Mouse (Mus musculus): Measurements from ENCODE around the gene Gdpgp1. TPM values are rescaled to one million over a fixed set of nuclear protein-coding genes. Genes with fewer than 3 reads are reported as not detected.

The Gdpgp1 gene
- polyA plus RNA-seq, 1 experiment from 2014 or later = 2.9 TPM

DNA sequence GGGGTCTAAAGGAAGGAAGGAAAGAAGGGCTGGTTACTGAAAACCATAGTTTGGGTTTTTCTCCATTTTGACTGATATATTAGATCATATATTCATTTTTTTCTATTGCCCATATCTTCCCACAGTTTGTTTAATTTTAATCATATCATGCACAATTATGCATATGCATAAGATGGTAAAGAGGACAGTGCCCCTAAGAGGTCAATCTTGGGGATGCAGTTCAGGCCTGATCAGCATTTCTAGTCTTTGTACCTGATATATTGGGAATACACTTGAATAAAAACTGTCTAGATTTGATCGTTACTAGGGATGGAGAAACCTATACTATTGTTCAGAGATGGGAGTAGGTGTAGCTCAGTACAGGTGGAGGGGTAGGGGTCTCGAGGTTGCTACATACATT is 48.3 kb downstream of the Gdpgp1 start:
- ATAC-seq (ENCODE audit: low FRiP score, low TSS enrichment) (no peak), DNase-seq (ENCODE audit: low spot score) (no peak)
- Histone ChIP-seq H3K4me2 (replicated peaks; ENCODE audit: low read depth) (no peak overlapping the region), H3K4me3 (ENCODE audit: low read depth, low read length) (no peak overlapping the region), H3K9me3 (ENCODE audit: control insufficient read depth, low read length) (no peaks in the 10 kb centered on the region), H3K36me3 (ENCODE audit: control insufficient read depth, insufficient read depth, low read length) (peaks cover 28% of the 10 kb centered on the region), H3K27ac (replicated peaks) (no peak overlapping the region), H3K4me1 (replicated peaks; ENCODE audit: control insufficient read depth, insufficient read depth) (no peaks in the 10 kb centered on the region), H3K27me3 (ENCODE audit: control insufficient read depth, insufficient read depth, low read length) (no peaks in the 10 kb centered on the region), H3K9ac (ENCODE audit: low read length) (no peak overlapping the region)
- 80% methylated on average over 2 of the region's 2 CpGs for WGBS
- TF ChIP-seq EP300 (optimal IDR thresholded peaks at IDR 0.05) (no peak), CTCF (IDR thresholded peaks at IDR 0.05; ENCODE audit: low read depth) (peak; percentile 47)

DNA sequence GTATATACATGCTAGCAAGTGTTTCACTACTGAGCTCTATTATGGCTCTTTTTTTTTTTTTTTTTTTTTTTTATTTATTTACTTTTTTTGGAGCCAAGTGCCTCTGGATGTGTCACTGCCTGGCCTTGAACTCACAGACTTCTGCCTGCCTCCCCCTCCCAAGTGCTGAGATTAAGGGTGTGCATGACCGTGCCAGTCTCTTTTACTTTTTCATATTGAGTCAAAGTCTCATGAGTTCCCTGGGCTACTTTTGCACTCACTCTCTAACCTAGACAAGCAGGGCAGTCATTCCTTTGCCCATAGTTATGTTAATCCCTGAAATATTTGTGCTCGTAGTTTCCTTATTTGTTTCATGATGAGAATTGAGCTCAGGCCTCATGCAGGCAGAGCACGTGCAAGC is 49.0 kb downstream of the Gdpgp1 start:
- Histone ChIP-seq H3K27me3 (ENCODE audit: control insufficient read depth, insufficient read depth, low read length) (no peaks in the 10 kb centered on the region), H3K36me3 (ENCODE audit: control insufficient read depth, insufficient read depth, low read length) (peaks cover 28% of the 10 kb centered on the region), H3K4me3 (ENCODE audit: low read depth, low read length) (no peak overlapping the region), H3K9ac (ENCODE audit: low read length) (no peak overlapping the region), H3K9me3 (ENCODE audit: control insufficient read depth, low read length) (no peaks in the 10 kb centered on the region), H3K4me1 (replicated peaks; ENCODE audit: control insufficient read depth, insufficient read depth) (no peaks in the 10 kb centered on the region), H3K27ac (replicated peaks) (no peak overlapping the region), H3K4me2 (replicated peaks; ENCODE audit: low read depth) (no peak overlapping the region)
- DNase-seq (ENCODE audit: low spot score) = no peak
- no peak for TF ChIP-seq EP300 (optimal IDR thresholded peaks at IDR 0.05)
- TF ChIP-seq CTCF (IDR thresholded peaks at IDR 0.05; ENCODE audit: low read depth) = no peak
- 71% methylated on average over 3 of the region's 3 CpGs for WGBS
- ATAC-seq (ENCODE audit: low FRiP score, low TSS enrichment) = no peak

DNA sequence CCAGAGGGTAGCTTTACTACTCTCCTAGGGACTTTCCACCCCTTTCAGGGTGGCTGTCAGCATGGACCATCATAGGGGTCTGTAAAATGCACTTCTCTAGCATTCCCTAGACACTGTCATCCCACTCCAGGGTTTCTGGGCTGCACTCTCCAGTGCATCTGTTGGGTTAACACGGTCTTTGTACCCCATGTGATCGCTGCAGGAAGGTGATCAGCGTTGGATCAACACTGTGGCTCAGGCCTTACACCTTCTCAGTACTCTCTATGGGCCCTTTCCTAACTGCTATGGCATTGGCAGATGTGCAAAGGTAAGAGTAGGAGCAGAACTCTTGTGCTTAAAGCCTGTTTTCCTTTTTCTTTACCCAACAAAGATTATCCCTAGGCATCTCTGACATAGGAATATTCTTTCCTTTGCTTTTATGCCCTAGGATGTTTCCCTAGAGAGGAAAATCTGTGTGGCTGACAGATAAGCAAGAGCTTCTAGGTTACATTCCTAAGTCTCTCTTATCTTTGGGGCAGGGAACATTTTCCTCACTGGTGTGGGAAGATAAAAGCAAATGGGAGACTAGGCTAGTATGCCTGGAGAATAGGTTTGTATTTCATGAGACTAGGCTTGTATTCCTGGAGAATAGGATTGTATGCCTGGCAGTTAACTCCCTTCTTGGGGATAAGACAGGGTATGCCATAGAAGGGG is 50.7 kb downstream of the Gdpgp1 start:
- DNase-seq (ENCODE audit: low spot score) = no peak
- no peak overlapping the region for H3K27ac ChIP-seq (replicated peaks)
- H3K4me1 ChIP-seq (replicated peaks; ENCODE audit: control insufficient read depth, insufficient read depth) = no peaks in the 10 kb centered on the region
- H3K4me2 ChIP-seq (replicated peaks; ENCODE audit: low read depth) = no peak overlapping the region
- H3K36me3 ChIP-seq (ENCODE audit: control insufficient read depth, insufficient read depth, low read length) = peaks cover 35% of the 10 kb centered on the region
- TF ChIP-seq EP300 (optimal IDR thresholded peaks at IDR 0.05) = no peak
- no peak for TF ChIP-seq CTCF (IDR thresholded peaks at IDR 0.05; ENCODE audit: low read depth)
- no peak overlapping the region for H3K9ac ChIP-seq (ENCODE audit: low read length)
- WGBS = 83% methylated on average over 3 of the region's 3 CpGs
- H3K27me3 ChIP-seq (ENCODE audit: control insufficient read depth, insufficient read depth, low read length) = no peaks in the 10 kb centered on the region
- H3K9me3 ChIP-seq (ENCODE audit: control insufficient read depth, low read length) = no peaks in the 10 kb centered on the region
- no peak for ATAC-seq (ENCODE audit: low FRiP score, low TSS enrichment)
- no peak overlapping the region for H3K4me3 ChIP-seq (ENCODE audit: low read depth, low read length)

DNA sequence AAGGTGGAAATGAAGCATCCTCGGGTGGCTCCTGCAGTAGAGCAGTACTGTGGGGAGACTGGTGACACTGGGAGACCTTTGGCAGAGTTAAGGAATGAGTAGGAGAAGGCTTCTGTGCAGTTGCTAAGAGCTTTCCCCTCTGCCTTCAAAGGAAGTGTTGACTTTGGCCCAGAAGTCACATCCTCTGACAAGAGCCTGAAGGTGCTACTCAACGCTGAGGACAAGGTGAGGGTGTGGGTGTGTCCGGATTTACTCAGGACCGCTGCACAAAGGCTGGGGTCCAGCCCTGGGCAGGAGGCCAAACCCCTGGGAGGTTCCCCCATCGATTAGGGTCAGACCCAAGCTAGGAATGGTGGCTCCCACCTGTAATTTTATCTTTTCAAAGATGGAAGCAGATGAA is 51.7 kb downstream of the Gdpgp1 start:
- no peak for ATAC-seq (ENCODE audit: low FRiP score, low TSS enrichment)
- no peak overlapping the region for H3K9ac ChIP-seq (ENCODE audit: low read length)
- 73% methylated on average over 5 of the region's 5 CpGs for WGBS
- H3K27me3 ChIP-seq (ENCODE audit: control insufficient read depth, insufficient read depth, low read length) = no peaks in the 10 kb centered on the region
- H3K36me3 ChIP-seq (ENCODE audit: control insufficient read depth, insufficient read depth, low read length) = peaks cover 35% of the 10 kb centered on the region
- H3K4me2 ChIP-seq (replicated peaks; ENCODE audit: low read depth) = no peak overlapping the region
- H3K9me3 ChIP-seq (ENCODE audit: control insufficient read depth, low read length) = no peaks in the 10 kb centered on the region
- DNase-seq (ENCODE audit: low spot score) = no peak
- TF ChIP-seq CTCF (IDR thresholded peaks at IDR 0.05; ENCODE audit: low read depth) (no peak), EP300 (optimal IDR thresholded peaks at IDR 0.05) (no peak)
- H3K4me1 ChIP-seq (replicated peaks; ENCODE audit: control insufficient read depth, insufficient read depth) = no peaks in the 10 kb centered on the region
- H3K4me3 ChIP-seq (ENCODE audit: low read depth, low read length) = no peak overlapping the region
- no peak overlapping the region for H3K27ac ChIP-seq (replicated peaks)

DNA sequence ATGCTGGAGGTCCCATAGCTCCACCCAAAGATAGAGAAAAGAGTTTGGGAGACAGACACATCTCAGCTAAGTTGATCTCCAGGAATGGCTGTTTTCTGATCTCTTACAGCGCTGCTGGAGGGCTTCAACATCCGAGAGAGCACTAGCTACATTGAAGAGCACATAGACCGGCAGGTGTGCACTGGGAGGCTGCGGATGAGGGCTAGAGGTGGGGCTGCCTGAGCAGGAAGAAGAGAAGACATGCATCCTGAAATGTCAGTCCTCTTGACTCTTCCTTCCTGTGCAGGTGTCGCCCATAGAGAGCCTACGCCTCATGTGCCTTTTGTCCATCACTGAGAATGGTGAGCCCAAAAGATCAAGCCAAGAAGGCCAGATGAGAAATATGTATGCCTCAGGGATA is 53.1 kb downstream of the Gdpgp1 start:
- H3K9ac ChIP-seq (ENCODE audit: low read length) = no peak overlapping the region
- no peaks in the 10 kb centered on the region for H3K27me3 ChIP-seq (ENCODE audit: control insufficient read depth, insufficient read depth, low read length)
- no peak overlapping the region for H3K27ac ChIP-seq (replicated peaks)
- H3K4me2 ChIP-seq (replicated peaks; ENCODE audit: low read depth) = no peak overlapping the region
- 93% methylated on average over 6 of the region's 6 CpGs for WGBS
- H3K9me3 ChIP-seq (ENCODE audit: control insufficient read depth, low read length) = no peaks in the 10 kb centered on the region
- H3K36me3 ChIP-seq (ENCODE audit: control insufficient read depth, insufficient read depth, low read length) = peaks cover 34% of the 10 kb centered on the region
- no peak for ATAC-seq (ENCODE audit: low FRiP score, low TSS enrichment)
- DNase-seq (ENCODE audit: low spot score) = no peak
- no peaks in the 10 kb centered on the region for H3K4me1 ChIP-seq (replicated peaks; ENCODE audit: control insufficient read depth, insufficient read depth)
- H3K4me3 ChIP-seq (ENCODE audit: low read depth, low read length) = no peak overlapping the region
- TF ChIP-seq CTCF (IDR thresholded peaks at IDR 0.05; ENCODE audit: low read depth) = no peak
- TF ChIP-seq EP300 (optimal IDR thresholded peaks at IDR 0.05) = no peak

DNA sequence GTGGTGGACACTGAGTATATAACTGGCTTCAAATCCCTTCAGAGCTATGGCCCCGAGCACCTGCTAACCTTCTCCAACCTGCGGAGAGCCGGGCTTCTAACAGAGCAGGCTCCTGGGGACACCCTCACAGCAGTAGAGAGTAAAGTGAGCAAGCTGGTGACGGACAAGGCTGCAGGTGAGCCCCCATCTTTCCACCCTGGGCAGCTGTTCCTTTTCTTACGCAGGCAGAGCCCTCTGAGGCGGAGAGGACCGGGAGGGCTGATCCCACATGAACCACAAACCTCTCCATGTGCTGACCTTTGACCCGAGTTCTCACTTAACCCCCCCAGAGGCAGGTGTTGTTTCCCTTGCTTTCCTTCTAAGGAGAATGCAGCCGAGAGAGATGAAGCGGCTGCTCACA is 55.1 kb downstream of the Gdpgp1 start:
- DNase-seq (ENCODE audit: low spot score) (no peak), ATAC-seq (ENCODE audit: low FRiP score, low TSS enrichment) (no peak)
- WGBS = 85% methylated on average over 10 of the region's 10 CpGs
- Histone ChIP-seq H3K4me2 (replicated peaks; ENCODE audit: low read depth) (no peak overlapping the region), H3K9me3 (ENCODE audit: control insufficient read depth, low read length) (no peaks in the 10 kb centered on the region), H3K4me3 (ENCODE audit: low read depth, low read length) (no peak overlapping the region), H3K36me3 (ENCODE audit: control insufficient read depth, insufficient read depth, low read length) (peaks cover 34% of the 10 kb centered on the region), H3K27ac (replicated peaks) (no peak overlapping the region), H3K27me3 (ENCODE audit: control insufficient read depth, insufficient read depth, low read length) (no peaks in the 10 kb centered on the region), H3K4me1 (replicated peaks; ENCODE audit: control insufficient read depth, insufficient read depth) (no peaks in the 10 kb centered on the region), H3K9ac (ENCODE audit: low read length) (no peak overlapping the region)
- TF ChIP-seq EP300 (optimal IDR thresholded peaks at IDR 0.05) (no peak), CTCF (IDR thresholded peaks at IDR 0.05; ENCODE audit: low read depth) (no peak)

Other genes with a start within 250 kb of the Gdpgp1 start
- gene Zfp710, start 208.1 kb upstream of the Gdpgp1 start, polyA plus RNA-seq (2015; fragmentation: Nextera tagmentation; extraction: Ambion mirVana) = 10.3 and 12.0 TPM in 2 replicates
- 288 TPM in 2 replicates for gene Idh2, start 117.5 kb upstream of the Gdpgp1 start, polyA plus RNA-seq (2015; fragmentation: Nextera tagmentation; extraction: Ambion mirVana)
- gene Sema4b, start 46.0 kb upstream of the Gdpgp1 start, polyA plus RNA-seq (2015; fragmentation: Nextera tagmentation; extraction: Ambion mirVana) = 19.4 and 19.9 TPM in 2 replicates
- 187 and 189 TPM in 2 replicates for gene Cib1, start 52 bp upstream of the Gdpgp1 start, polyA plus RNA-seq (2015; fragmentation: Nextera tagmentation; extraction: Ambion mirVana)
- 1.2 TPM in 2 replicates for gene Ttll13, start 13.5 kb downstream of the Gdpgp1 start, polyA plus RNA-seq (2015; fragmentation: Nextera tagmentation; extraction: Ambion mirVana)
- 33.6 and 34.5 TPM in 2 replicates for gene Ngrn, start 28.4 kb downstream of the Gdpgp1 start, polyA plus RNA-seq (2015; fragmentation: Nextera tagmentation; extraction: Ambion mirVana)
- 4.9 and 7.5 TPM in 2 replicates for gene Vps33b, start 36.8 kb downstream of the Gdpgp1 start, polyA plus RNA-seq (2015; fragmentation: Nextera tagmentation; extraction: Ambion mirVana)
- 32.6 and 38.0 TPM in 2 replicates for gene Prc1, start 61.6 kb downstream of the Gdpgp1 start, polyA plus RNA-seq (2015; fragmentation: Nextera tagmentation; extraction: Ambion mirVana)
- gene Rccd1, start 91.6 kb downstream of the Gdpgp1 start, polyA plus RNA-seq (2015; fragmentation: Nextera tagmentation; extraction: Ambion mirVana) = 3.7 and 3.8 TPM in 2 replicates
- 30.7 and 34.5 TPM in 2 replicates for gene Unc45a, start 108.1 kb downstream of the Gdpgp1 start, polyA plus RNA-seq (2015; fragmentation: Nextera tagmentation; extraction: Ambion mirVana)
- gene Hddc3, start 110.2 kb downstream of the Gdpgp1 start, polyA plus RNA-seq (2015; fragmentation: Nextera tagmentation; extraction: Ambion mirVana) = 8.6 and 10.4 TPM in 2 replicates
- gene Man2a2, start 138.5 kb downstream of the Gdpgp1 start, polyA plus RNA-seq (2015; fragmentation: Nextera tagmentation; extraction: Ambion mirVana) = 3.6 and 5.3 TPM in 2 replicates
- 6.2 TPM in 2 replicates for gene Fes, start 155.1 kb downstream of the Gdpgp1 start, polyA plus RNA-seq (2015; fragmentation: Nextera tagmentation; extraction: Ambion mirVana)
- gene Furin, start 172.6 kb downstream of the Gdpgp1 start, polyA plus RNA-seq (2015; fragmentation: Nextera tagmentation; extraction: Ambion mirVana) = 17.6 and 20.8 TPM in 2 replicates